Mouse (Mus musculus): Measurements from ENCODE around the gene Itgb4.

GRCm38 (mm10) chr11:116011529-116012261 is 37.2 kb downstream of the Itgb4 start:
- TF ChIP-seq GATA1 (IDR thresholded peaks at IDR 0.05; ENCODE audit: borderline replicate concordance, low read length) = no peak
- TF ChIP-seq FLI1 (IDR thresholded peaks at IDR 0.05; ENCODE audit: low read length) = no peak

Data from megakaryocyte, embryonic 14.5 days (primary cell).